Mouse (Mus musculus) testis, adult 2 months (tissue): ENCODE data around the gene Prss56.

Experiments used
- CTCF ChIP-seq: fragments of 200-500 bp; IDR thresholded peaks from 2 replicates; pipeline ENCODE4 v1.5.1; 2012; ENCODE audit warnings: low read depth, mild to moderate bottlenecking, inconsistent platforms, low read length, moderate library complexity; ENCODE audit not compliant: control insufficient read depth, insufficient read depth, insufficient replicate concordance
- POLR2A ChIP-seq: fragments of 200-500 bp; IDR thresholded peaks from 2 replicates; pipeline ENCODE4 v1.6.1; 2012; ENCODE audit warnings: low read depth, mild to moderate bottlenecking, inconsistent platforms, low read length, moderate library complexity; ENCODE audit not compliant: control insufficient read depth

- TF ChIP-seq POLR2A, result no peak
- TF ChIP-seq CTCF, result peak; percentile 60; the same call in 1 of the 2 replicates
Observed at GRCm38 (mm10) chr1:87174006-87174955, 8.8 kb upstream of the Prss56 start.
